Mouse (Mus musculus) thymus, adult 2 months (tissue): ENCODE data around the gene Arpc3.

Experiments
- CTCF ChIP-seq: fragments of 200-500 bp; IDR thresholded peaks from 2 replicates; pipeline ENCODE4 v1.5.1; 2012; ENCODE audit warnings: mild to moderate bottlenecking, control low read depth, low read length, moderate library complexity, borderline replicate concordance; ENCODE audit not compliant: control insufficient read depth, poor library complexity, insufficient read depth; ENCODE audit errors: extremely low read depth
- POLR2A ChIP-seq: fragments of 200-500 bp; IDR thresholded peaks from 2 replicates; pipeline ENCODE4 v1.6.1; 2012; ENCODE audit warnings: mild to moderate bottlenecking, low read length, control low read depth, moderate library complexity; ENCODE audit not compliant: control insufficient read depth, poor library complexity, insufficient read depth; ENCODE audit errors: extremely low read depth

- TF ChIP-seq CTCF, result peak; percentile 86
- TF ChIP-seq POLR2A, result peak; percentile 79
These were observed at the start of gene Arpc3 for GRCm38 (mm10) chr5:122391786-122392180.
